Mouse (Mus musculus): ENCODE data around the gene Oxt.

Oxt gene

GRCm38 (mm10) chr2:130575873-130576272 is at the start of gene Oxt:
TSS of gene Oxt (plus strand) at chr2:130576173.
- no peak for DNase-seq

DNA sequence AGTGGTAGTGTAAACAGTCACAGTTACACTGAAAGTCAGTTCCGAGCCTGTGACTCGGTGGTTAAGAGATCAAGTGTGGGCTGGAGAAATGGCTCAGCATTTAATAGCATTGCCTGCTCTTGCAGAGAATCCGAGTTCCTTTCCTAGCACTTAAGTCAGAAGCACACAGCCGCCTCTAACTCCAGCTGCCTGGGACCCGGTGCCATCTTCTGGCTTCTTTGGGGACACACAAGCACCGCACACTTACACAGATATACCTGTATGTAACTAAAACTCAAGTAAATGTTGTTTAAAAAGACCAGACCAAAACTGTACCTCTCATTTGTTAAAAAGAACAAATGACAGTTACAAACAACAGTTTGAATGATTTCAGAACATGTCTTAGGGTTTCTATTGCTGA is 47.5 kb upstream of the Oxt start:
- peak; percentile 21 for DNase-seq

- DNase-seq: no peak
Measured at GRCm38 (mm10) chr2:130529290-130529689, 46.7 kb upstream of the Oxt start.

DNA sequence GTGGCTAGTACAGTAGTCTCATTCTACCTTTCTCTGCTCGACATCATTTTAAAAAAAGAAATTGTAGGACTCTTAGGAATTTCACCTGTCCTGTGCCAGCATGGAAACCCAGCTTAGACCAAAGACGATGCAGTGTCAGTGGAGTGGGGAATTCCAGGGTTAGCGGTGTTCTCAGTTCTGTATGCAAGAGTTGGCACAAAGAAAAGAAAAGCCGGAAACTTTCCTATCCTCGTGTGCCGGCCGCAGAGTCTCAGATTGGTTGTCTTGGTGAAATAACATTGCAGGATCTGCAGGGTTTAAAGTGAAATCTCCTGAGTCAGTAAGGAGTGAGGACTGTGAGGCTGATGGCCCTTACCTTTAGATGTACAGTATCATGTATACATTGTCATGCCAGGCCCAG is 46.0 kb upstream of the Oxt start:
- no peak for DNase-seq

GRCm38 (mm10) chr2:130532201-130532600 is 43.8 kb upstream of the Oxt start:
- DNase-seq: no peak

- no peak for DNase-seq
Measured at GRCm38 (mm10) chr2:130535017-130535416, 41.0 kb upstream of the Oxt start.

GRCm38 (mm10) chr2:130536890-130537289 is 39.1 kb upstream of the Oxt start:
- DNase-seq: no peak

GRCm38 (mm10) chr2:130538876-130539546 is 37.0 kb upstream of the Oxt start:
- DNase-seq: no peak

DNA sequence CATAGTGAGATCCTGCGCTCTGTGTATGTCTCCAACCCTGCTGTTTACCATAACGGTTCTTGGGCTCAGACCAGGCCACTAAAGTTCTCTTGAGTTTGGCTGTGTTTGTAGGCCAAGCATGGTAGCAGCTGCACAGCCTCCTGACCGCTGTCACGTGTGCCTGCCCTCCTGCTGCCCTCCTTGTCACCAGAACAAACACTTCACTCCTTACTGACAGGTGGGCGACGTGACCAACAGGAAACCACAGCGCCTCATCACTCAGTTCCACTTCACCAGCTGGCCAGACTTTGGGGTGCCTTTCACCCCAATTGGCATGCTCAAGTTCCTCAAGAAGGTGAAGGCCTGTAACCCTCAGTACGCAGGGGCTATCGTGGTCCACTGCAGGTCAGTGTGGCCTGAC is 35.7 kb upstream of the Oxt start:
- no peak for DNase-seq

GRCm38 (mm10) chr2:130546957-130547356 is 29.0 kb upstream of the Oxt start:
- no peak for DNase-seq

DNA sequence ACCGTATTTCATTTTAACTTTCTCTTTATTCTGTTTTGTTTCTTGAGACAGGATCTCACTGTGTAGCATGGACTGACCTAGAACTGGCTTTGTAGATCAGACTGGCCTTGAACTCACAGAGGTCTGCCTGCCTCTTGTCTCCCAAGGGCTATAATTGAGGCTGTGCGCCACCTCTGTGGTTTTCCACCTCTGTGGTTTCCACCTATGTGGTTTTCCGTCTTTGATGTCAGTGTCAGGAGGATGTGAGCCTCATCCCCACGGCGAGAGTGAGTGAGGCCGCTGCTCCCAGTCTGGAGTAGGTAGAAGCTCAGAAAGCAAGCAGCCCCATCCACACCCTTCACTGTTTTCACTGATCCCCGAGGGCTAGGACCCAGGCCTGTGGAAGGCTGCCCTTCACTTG is 21.1 kb upstream of the Oxt start:
- no peak for DNase-seq

DNA sequence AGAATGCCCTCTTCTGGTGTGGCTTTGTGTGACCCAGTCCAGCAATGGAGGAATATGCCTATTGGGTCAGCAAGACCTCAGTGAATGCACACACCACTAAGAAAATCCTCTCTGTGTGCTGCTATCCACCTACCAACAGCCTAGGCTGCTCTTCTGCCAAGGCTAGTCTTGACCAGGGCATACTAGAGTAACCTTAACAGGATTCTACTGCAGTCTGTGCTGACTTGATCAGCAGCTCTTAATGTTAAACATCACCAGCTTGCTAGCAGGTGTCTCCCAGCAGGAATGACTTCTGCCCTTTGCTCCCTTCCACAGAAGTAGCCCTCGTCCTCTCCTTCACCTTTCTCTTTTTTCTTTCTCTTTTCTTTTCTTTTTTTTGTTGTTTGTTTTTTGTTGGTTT is 19.7 kb upstream of the Oxt start:
- no peak for DNase-seq

DNA sequence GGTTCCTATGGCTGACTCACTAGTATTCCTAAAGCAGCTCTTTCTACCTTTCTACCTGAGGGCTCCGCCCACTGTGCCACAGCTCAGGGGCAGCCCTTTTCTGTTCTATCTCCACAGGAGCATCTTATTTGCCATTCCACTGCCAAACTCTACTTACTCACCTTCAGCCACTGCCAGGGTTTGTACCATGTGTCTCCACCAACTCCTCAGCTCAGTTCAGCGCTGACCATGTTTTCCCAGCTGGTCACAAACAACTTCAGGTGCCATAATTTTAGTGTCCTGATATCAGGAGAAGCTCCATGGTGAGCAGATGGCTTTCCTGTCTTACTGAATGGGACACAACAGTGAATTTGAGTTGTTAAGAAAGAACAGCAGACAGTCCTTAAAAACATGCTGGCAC is 18.5 kb upstream of the Oxt start:
- DNase-seq: no peak

DNA sequence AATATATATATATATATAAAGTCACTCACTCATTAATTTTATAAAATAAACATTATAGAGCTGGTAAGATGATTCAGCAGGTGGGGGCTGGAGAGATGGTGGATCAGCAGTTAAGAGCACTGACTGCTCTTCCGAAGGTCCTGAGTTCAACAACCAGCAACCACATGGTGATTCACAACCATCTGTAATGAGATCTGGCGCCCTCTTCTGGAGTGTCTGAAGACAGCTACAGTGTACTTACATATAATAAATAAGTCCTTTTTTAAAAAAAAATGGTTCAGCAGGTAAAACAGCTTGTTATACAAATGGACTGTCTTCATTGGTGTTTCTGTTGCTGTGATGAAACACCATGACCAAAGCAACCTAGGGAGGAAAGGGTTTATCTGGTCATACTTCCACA is 18.0 kb upstream of the Oxt start:
- DNase-seq: no peak

- peak; percentile 93 to 97 for DNase-seq
Measured at GRCm38 (mm10) chr2:130563212-130564055, 12.5 kb upstream of the Oxt start, which contains the start of gene Mrps26. TSS of gene Mrps26 (plus strand) at chr2:130563742.

GRCm38 (mm10) chr2:130564063-130564462 is 11.9 kb upstream of the Oxt start:
- DNase-seq: no peak

- DNase-seq: no peak
Measured at GRCm38 (mm10) chr2:130564983-130565382, 11.0 kb upstream of the Oxt start.

- DNase-seq: no peak
Measured at GRCm38 (mm10) chr2:130568921-130569320, 7.1 kb upstream of the Oxt start.

GRCm38 (mm10) chr2:130569926-130570325 is 6.0 kb upstream of the Oxt start:
- no peak for DNase-seq

- DNase-seq: no peak
Measured at GRCm38 (mm10) chr2:130574960-130575359, 1.0 kb upstream of the Oxt start.

- DNase-seq: peak; percentile 50 to 52
Measured at GRCm38 (mm10) chr2:130576564-130576963, 591 bp downstream of the Oxt start.

GRCm38 (mm10) chr2:130577021-130577420 is 1.0 kb downstream of the Oxt start:
- no peak for DNase-seq

- DNase-seq: peak; percentile 50 to 57
Measured at GRCm38 (mm10) chr2:130577632-130578031, 1.7 kb downstream of the Oxt start.

GRCm38 (mm10) chr2:130578148-130578547 is 2.2 kb downstream of the Oxt start:
- DNase-seq: peak; percentile 78 to 82
